Mouse (Mus musculus) intestine, embryonic 15.5 days (tissue): Measurements from ENCODE around the gene Mup19. TPM values are rescaled to one million over a fixed set of nuclear protein-coding genes. Genes with fewer than 3 reads are reported as not detected.
"Not testable (repeated sequence)": the region's sequence is repeated elsewhere in the genome, so short reads cannot be mapped to it uniquely, and the experiment has no call there.

Source experiments
- ATAC-seq: fragments of 200-750 bp; cut with Nextera tagmentation; 2 replicates; pipeline ENCODE4 v1.8.0; 2017; ENCODE audit warnings: moderate TSS enrichment, moderate library complexity
- H3K27ac ChIP-seq: fragments of 300-500 bp; sonication (generic); 2 replicates; pipeline ENCODE4 v1.5.1; 2015; ENCODE audit warnings: mild to moderate bottlenecking, inconsistent platforms
- H3K27me3 ChIP-seq: fragments of 300-500 bp; sonication (generic); replicated peaks from 2 replicates; pipeline ENCODE4 v1.6.1; 2015; ENCODE audit warnings: inconsistent platforms
- H3K36me3 ChIP-seq: fragments of 300-500 bp; sonication (generic); 2 replicates; pipeline ENCODE4 v1.6.1; 2015; ENCODE audit warnings: inconsistent platforms
- H3K4me1 ChIP-seq: fragments of 300-500 bp; sonication (generic); replicated peaks from 2 replicates; pipeline ENCODE4 v1.6.1; 2015; ENCODE audit warnings: inconsistent platforms
- H3K4me2 ChIP-seq: fragments of 300-500 bp; sonication (generic); replicated peaks from 2 replicates; pipeline ENCODE4 v1.6.1; 2015; ENCODE audit warnings: mild to moderate bottlenecking, inconsistent platforms
- H3K4me3 ChIP-seq: fragments of 300-500 bp; sonication (generic); replicated peaks from 2 replicates; pipeline ENCODE4 v1.5.1; 2015; ENCODE audit warnings: inconsistent platforms
- H3K9ac ChIP-seq: fragments of 300-500 bp; sonication (generic); 2 replicates; pipeline ENCODE4 v1.6.1; 2015; ENCODE audit warnings: inconsistent platforms
- H3K9me3 ChIP-seq: fragments of 300-500 bp; sonication (generic); 2 replicates; pipeline ENCODE4 v1.6.1; 2016; ENCODE audit warnings: inconsistent platforms
- WGBS: fragments of 180-500 bp; shearing (Covaris S2); methylation state at CpG from one replicate; pipeline ENCODE4 v1.1.7; 2015; 5-methylcytosine and 5-hydroxymethylcytosine counted together
- polyA plus RNA-seq: library from polyadenylated mRNA; unstranded; fragments of >200 nt; fragmentation: Nextera tagmentation; extraction: Ambion mirVana; gene quantifications from 2 replicates; pipeline ENCODE4 v1.2.1, GENCODE M21; 2015

Gene Mup19
- not detected in 2 replicates for polyA plus RNA-seq

DNA sequence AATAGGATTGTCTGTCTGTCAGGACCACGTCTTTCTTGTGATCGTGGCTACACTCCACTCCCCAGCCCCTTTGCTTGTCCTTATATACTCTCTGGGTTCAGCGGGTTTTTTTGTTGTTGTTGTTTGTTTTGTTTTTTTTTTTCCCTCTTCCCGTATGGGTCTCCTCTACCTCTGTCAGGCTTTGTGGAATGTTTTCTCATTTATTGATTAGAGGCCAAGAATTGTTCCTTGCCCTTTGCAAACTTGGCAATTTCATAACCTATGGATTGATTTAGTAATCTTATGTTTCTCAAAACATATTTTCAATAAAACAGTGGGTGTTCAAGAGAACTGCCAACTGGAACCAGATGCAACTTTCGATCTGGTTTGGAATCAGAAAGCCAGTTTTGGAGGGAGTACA lies at the start of gene Mup19:
TSS of gene Mup19 (minus strand) at position 101 of the 400 bp plus-strand sequence.
- not testable (repeated sequence) for H3K4me1 ChIP-seq, H3K9me3 ChIP-seq, H3K36me3 ChIP-seq, H3K4me3 ChIP-seq, H3K27me3 ChIP-seq, H3K4me2 ChIP-seq, H3K27ac ChIP-seq, ATAC-seq, H3K9ac ChIP-seq
- WGBS: 96% methylated on average over 1 of the region's 5 CpGs

DNA sequence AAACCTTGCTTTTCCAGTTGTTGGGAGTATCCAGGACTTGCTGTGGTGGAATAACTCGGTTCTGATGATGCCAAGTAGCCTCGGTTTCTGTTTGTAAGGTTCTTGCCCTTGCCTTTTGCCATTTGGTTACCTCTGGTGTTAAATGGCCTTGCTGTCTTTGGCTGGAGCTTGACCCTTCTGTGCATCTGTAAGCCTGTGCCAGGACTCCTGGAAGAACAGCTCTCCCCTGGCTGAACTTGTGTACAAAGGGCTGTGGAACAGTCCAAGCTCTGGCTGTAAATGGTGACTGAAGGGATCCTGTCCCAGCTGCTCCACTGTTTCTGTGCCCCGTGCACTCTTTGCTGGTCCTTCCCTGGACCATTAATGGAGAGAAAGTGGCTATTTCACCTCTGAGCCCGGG lies 47.1 kb upstream of the Mup19 start:
- no peak overlapping the region for H3K9ac ChIP-seq
- no peaks in the 10 kb centered on the region for H3K4me1 ChIP-seq
- no peaks in the 10 kb centered on the region for H3K27me3 ChIP-seq
- H3K4me2 ChIP-seq: no peak overlapping the region
- H3K9me3 ChIP-seq: no peaks in the 10 kb centered on the region
- no peak overlapping the region for H3K4me3 ChIP-seq
- no peaks in the 10 kb centered on the region for H3K36me3 ChIP-seq
- H3K27ac ChIP-seq: no peak overlapping the region
- ATAC-seq: no peak
- WGBS: 75% methylated on average over 4 of the region's 4 CpGs

DNA sequence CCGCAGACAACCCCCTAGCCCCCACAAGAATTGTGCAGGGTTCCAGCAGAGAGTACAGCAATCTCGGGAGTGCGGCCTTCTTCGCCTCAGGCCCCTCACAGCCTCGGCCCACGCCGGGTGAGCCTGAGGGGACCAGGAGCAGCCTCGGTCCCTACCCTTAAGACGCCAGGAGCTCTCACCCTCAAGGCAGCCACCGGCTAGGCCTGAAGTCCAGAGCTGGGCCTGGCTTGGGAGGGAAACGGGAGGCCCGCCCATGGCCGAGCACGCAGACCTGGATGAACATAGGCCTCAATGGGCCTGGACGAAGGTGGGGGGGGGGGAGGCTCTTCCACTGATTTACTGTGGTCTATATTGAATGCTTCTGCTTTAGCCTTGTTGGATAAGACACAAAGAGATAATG lies 41.1 kb upstream of the Mup19 start:
- 91% methylated on average over 15 of the region's 15 CpGs for WGBS
- Histone ChIP-seq H3K9ac (no peak overlapping the region), H3K36me3 (no peaks in the 10 kb centered on the region), H3K4me3 (no peak overlapping the region), H3K27me3 (no peaks in the 10 kb centered on the region), H3K27ac (no peak overlapping the region), H3K4me2 (no peak overlapping the region), H3K9me3 (0 out of 2 replicates have a peak, but pooled peaks cover 6% of the 10 kb centered on the region), H3K4me1 (no peaks in the 10 kb centered on the region)
- no peak for ATAC-seq

DNA sequence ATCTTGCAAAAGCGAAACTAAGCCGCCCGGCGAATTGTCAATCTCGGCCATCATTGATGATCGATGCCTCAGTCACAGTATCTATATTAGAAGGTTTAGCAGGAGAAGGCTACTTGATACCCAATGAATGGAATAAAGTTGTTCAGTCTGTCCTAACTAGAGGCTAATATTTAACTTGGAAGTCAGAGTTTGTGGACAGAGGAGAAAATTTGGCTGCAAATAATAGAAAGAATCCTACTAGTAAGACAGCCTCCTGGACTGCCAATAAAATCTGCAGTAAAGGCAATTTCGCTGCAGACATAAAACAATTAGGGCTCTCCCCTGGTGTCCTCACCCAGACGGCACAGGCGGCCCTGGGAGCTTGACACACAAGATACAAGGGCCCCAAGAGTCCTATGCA lies 40.5 kb upstream of the Mup19 start:
- not testable (repeated sequence) for H3K36me3 ChIP-seq, H3K4me1 ChIP-seq, H3K9me3 ChIP-seq, H3K4me3 ChIP-seq, H3K9ac ChIP-seq, H3K27me3 ChIP-seq, H3K27ac ChIP-seq, ATAC-seq, H3K4me2 ChIP-seq
- 81% methylated on average over 9 of the region's 9 CpGs for WGBS

DNA sequence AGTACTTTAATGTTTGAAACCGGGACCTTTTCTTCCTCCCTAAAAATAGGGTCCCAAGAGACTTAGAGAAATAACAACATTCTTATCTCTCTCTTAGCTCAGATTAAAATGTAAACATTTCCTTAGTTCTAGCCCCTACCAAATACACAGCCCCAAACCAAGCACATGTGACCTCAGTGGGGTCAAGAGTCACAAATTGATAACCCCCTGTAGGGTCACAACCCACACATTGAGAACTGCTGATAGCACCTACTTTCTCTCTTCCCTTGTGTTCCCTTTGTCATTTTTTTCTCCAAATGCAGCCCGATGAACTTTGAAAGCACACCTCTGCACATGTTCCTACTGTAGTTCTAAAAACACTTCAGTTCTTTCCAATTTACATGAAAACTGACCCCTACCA lies 33.5 kb upstream of the Mup19 start:
- H3K4me3 ChIP-seq: no peak overlapping the region
- H3K9ac ChIP-seq: no peak overlapping the region
- no peak for ATAC-seq
- 53% methylated on average over 2 of the region's 2 CpGs for WGBS
- H3K27ac ChIP-seq: no peak overlapping the region
- no peaks in the 10 kb centered on the region for H3K27me3 ChIP-seq
- no peaks in the 10 kb centered on the region for H3K9me3 ChIP-seq
- no peaks in the 10 kb centered on the region for H3K36me3 ChIP-seq
- H3K4me2 ChIP-seq: no peak overlapping the region
- no peaks in the 10 kb centered on the region for H3K4me1 ChIP-seq

DNA sequence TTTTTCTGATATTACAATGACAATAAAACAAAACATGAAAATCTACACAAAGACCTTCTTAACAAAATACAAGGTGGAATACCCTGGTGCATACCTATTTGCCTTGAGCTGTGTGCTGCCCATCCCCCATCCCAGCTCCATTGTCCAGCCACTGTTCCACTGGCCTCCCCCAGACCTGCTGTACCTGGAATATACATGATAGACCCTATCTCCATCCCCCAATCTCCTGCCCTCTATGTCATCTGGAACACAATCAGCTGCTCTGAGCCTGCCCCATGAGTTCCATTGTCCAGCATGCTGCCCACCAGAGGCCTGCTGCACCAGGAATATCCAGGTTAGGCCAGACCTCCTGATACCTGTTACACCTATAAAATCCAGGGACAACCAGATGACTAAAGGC lies 31.4 kb upstream of the Mup19 start:
- H3K36me3 ChIP-seq: no peaks in the 10 kb centered on the region
- H3K9me3 ChIP-seq: no peaks in the 10 kb centered on the region
- no peaks in the 10 kb centered on the region for H3K27me3 ChIP-seq
- no peak for ATAC-seq
- H3K27ac ChIP-seq: no peak overlapping the region
- H3K4me3 ChIP-seq: no peak overlapping the region
- no peak overlapping the region for H3K9ac ChIP-seq
- no peaks in the 10 kb centered on the region for H3K4me1 ChIP-seq
- no peak overlapping the region for H3K4me2 ChIP-seq

DNA sequence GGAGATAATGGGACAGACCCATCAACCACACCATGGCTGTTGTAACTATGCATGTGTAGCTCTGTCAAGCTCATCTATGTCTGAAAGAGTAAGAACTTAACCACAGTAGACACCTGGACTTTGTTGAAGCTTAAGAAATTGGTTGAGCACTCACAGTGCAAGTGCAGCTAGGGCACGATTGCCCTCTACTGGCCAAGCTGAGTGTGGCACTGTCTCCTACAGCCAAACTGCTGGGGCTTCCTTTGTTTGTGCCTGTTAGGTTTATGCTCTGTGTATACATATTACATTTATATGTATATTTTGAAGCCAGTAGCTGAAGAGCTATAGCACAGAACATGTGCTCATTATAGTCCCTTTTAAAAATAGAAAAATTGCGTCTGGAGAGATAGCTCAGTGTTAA lies 29.1 kb upstream of the Mup19 start:
- H3K4me2 ChIP-seq: not testable (repeated sequence)
- WGBS: 26% methylated on average over 2 of the region's 2 CpGs

DNA sequence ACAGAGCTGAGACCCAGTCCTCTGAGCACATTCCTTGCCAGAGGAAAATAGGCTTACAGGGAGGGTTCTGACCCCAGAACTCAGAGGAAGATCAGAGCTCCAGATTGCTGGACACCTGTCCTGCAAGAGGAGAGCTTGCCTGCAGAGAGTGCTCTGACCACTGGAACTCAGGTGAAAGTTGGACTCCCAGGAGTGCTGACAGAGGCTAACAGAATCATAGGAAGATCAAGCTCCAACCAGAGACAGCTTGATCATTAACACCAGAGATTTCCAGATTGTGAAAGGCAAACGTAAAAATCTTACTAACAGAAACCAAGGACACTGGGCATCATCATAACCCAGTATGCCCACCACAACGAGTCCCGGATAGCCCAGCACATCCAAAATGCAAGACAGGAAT lies 26.9 kb upstream of the Mup19 start:
- ATAC-seq, H3K4me3 ChIP-seq, H3K4me1 ChIP-seq, H3K36me3 ChIP-seq, H3K4me2 ChIP-seq, H3K27me3 ChIP-seq, H3K9me3 ChIP-seq, H3K9ac ChIP-seq, H3K27ac ChIP-seq: not testable (repeated sequence)
- 79% methylated on average over 3 of the region's 3 CpGs for WGBS

More for the DNA sequence above, 29.1 kb upstream of the Mup19 start:
- not testable (repeated sequence) for H3K4me1 ChIP-seq, H3K36me3 ChIP-seq, ATAC-seq, H3K9ac ChIP-seq, H3K4me3 ChIP-seq, H3K9me3 ChIP-seq, H3K27me3 ChIP-seq, H3K27ac ChIP-seq

DNA sequence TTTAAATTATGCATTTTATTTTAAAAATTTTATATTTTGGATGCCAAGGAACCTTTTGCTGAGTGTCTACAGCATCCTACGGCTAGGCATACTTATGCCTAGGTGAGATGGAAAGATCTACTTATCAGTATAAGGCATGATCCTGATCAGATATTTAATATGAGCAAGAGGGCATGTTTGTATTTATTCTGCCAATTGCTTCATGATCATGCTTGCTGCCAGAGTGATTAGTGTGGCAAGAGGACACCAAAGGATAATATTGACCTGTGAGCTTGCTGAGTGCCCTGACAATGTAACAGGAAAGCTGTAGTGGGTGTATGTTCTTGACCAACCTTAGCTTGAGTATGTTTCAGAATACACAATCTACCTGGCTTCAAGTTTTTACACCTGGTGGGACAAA lies 7.6 kb upstream of the Mup19 start:
- not testable (repeated sequence) for H3K27ac ChIP-seq, ATAC-seq, H3K4me1 ChIP-seq, H3K9ac ChIP-seq, H3K27me3 ChIP-seq, H3K4me2 ChIP-seq, H3K9me3 ChIP-seq, H3K36me3 ChIP-seq, H3K4me3 ChIP-seq
- WGBS: 96% methylated on average over 1 of the region's 1 CpGs

DNA sequence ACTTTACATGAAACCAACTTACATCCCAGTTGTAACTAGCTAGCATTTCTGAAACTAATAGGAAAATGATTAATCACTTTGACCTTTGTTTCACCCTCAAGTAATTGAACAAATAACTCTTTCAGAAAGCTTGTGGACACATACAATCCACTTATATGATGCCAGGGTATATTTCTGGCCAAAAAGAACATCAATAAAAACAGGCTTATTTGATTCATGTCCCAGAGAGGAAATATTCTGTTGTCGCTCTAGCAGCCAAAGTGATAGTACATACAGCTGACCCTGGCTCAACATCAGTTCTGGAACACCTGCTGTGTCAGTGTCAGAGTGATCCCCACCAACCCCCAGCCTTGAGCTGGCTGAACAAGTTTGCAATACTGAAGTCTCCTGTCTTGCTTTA lies 2.2 kb upstream of the Mup19 start:
- not testable (repeated sequence) for ATAC-seq, H3K4me2 ChIP-seq

More for the DNA sequence above, 2.2 kb upstream of the Mup19 start:
- H3K9ac ChIP-seq, H3K4me3 ChIP-seq, H3K27me3 ChIP-seq, H3K36me3 ChIP-seq, H3K27ac ChIP-seq, H3K9me3 ChIP-seq, H3K4me1 ChIP-seq: not testable (repeated sequence)
- 67% methylated on average over 1 of the region's 1 CpGs for WGBS

Other genes starting within 250 kb of the Mup19 start
- not detected in 2 replicates for gene Mup17, start 186.4 kb downstream of the Mup19 start, polyA plus RNA-seq
- gene Mup18, start 108.1 kb downstream of the Mup19 start, polyA plus RNA-seq: not detected in 2 replicates
- gene Mup5, start 53.0 kb upstream of the Mup19 start, polyA plus RNA-seq: not detected in 2 replicates